Mouse (Mus musculus) neural tube, embryonic 11.5 days (tissue): ENCODE measurements around the gene Aqp12. TPM values are rescaled to one million over a fixed set of nuclear protein-coding genes. Genes with fewer than 3 reads are reported as not detected.

Experiments used
- polyA plus RNA-seq: library from polyadenylated mRNA; unstranded; fragments of >200 nt; fragmentation: Nextera tagmentation; extraction: Ambion mirVana; gene quantifications from 2 replicates; pipeline ENCODE4 v1.2.1, GENCODE M21; 2014

The Aqp12 gene
- polyA plus RNA-seq, 1 experiment from 2014 or later = not detected

Other genes starting within 250 kb of the Aqp12 start
- gene Gpc1, start 174.7 kb upstream of the Aqp12 start, polyA plus RNA-seq = 49.5 and 52.5 TPM in 2 replicates
- gene Ankmy1, start 103.4 kb upstream of the Aqp12 start, polyA plus RNA-seq = 0.23 and 0.62 TPM in 2 replicates
- 8.6 and 9.4 TPM in 2 replicates for gene Dusp28, start 99.4 kb upstream of the Aqp12 start, polyA plus RNA-seq
- 22.3 and 25.6 TPM in 2 replicates for gene Rnpepl1, start 95.6 kb upstream of the Aqp12 start, polyA plus RNA-seq
- gene Capn10, start 72.0 kb upstream of the Aqp12 start, polyA plus RNA-seq = 39.2 and 43.4 TPM in 2 replicates
- 0.13 and 0.55 TPM in 2 replicates for gene Gpr35, start 55.5 kb upstream of the Aqp12 start, polyA plus RNA-seq
- 58.0 and 73.8 TPM in 2 replicates for gene Kif1a, start 95.6 kb downstream of the Aqp12 start, polyA plus RNA-seq
- gene Agxt, start 128.9 kb downstream of the Aqp12 start, polyA plus RNA-seq = not detected in 2 replicates
- 0.57 TPM in 1 of 2 replicates, not detected in the other for gene 2310007B03Rik, start 154.6 kb downstream of the Aqp12 start, polyA plus RNA-seq
- gene Crocc2, start 162.4 kb downstream of the Aqp12 start, polyA plus RNA-seq = 0.12 and 0.15 TPM in 2 replicates
- 5.3 and 6.6 TPM in 2 replicates for gene Sned1, start 229.5 kb downstream of the Aqp12 start, polyA plus RNA-seq